Mouse (Mus musculus) Patski (cell line): ENCODE data around the gene Slc35f2. TPM values are rescaled to one million over a fixed set of nuclear protein-coding genes. Genes with fewer than 3 reads are reported as not detected.
A peak's percentile ranks its signal among the peaks of the same experiment; 100 is the strongest.

ENCODE experiments used
- ATAC-seq: fragments of 100-300 bp; one replicate; pipeline ENCODE4 v1.8.0; 2021
- CTCF ChIA-PET: fragments of 350-600 bp; sonication (Branson Sonifier 250); formaldehyde crosslinking; loops from one replicate; lab custom pipeline; 2022; ENCODE audit warnings: inconsistent platforms; lab: Charles Lee
- POLR2A ChIA-PET: fragments of 350-600 bp; sonication (Branson Sonifier 250); formaldehyde crosslinking; loops from one replicate; lab custom pipeline; 2022; ENCODE audit warnings: antibody characterized with exemption, inconsistent platforms; lab: Charles Lee
- DNase-seq: peaks from one replicate; pipeline ENCODE4 v3.0.0-alpha.2; 2011; ENCODE audit warnings: low read depth, low spot score
- H3K27me3 ChIP-seq: fragments of 371-371 bp; one replicate; pipeline ENCODE4 v1.5.1; 2021
- CTCF ChIP-seq: fragments of 100-300 bp; IDR thresholded peaks from one replicate; pipeline ENCODE4 v1.5.1; 2021
- in situ Hi-C: fragments of 300-500 bp; cut with MboI; formaldehyde crosslinking; loops from 3 replicates; pipeline ENCODE4 v1.11.1; 2018; ENCODE audit warnings: low pct_unique_long_range_greater_than_20kb, mixed read lengths
- polyA plus RNA-seq: library from polyadenylated mRNA; unstranded; gene quantifications from one replicate; pipeline ENCODE4 v1.2.3, GENCODE M21; 2021

Gene Slc35f2
- polyA plus RNA-seq, 1 experiment from 2014 or later, result 4.5 TPM

DNA sequence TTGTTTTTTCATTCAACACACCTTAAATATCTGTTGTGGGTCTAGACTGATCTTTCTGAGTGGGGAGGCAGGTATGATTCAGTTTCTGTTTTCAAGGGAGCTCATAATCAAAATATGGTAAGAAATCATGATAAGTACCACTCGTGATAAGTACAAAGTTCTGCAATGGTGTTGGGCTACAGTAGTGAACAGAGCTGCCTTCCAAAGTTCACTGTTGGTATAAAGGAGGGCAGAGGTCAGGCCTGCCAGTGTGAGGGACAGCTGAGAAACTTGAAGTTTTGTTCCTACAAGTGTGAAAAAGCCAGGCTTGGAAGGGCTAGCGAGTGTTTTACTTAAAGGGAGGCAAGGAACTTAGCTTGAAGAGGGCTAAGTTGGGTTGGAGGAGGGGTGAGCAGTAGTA is 4.2 kb downstream of the Slc35f2 start:
- DNase-seq (no peak), ATAC-seq (no peak)
- in situ Hi-C loops, result no loop called here
- H3K27me3 ChIP-seq, result peaks cover 3% of the 10 kb centered on the region
- TF ChIP-seq CTCF, result no peak
- ChIA-PET POLR2A (no interaction called here), CTCF (interaction anchor here (1.3 kb wide), 1 partner anchor 34 kb away, joined by 3 read pairs; no protein-coding TSS in a partner anchor)

DNA sequence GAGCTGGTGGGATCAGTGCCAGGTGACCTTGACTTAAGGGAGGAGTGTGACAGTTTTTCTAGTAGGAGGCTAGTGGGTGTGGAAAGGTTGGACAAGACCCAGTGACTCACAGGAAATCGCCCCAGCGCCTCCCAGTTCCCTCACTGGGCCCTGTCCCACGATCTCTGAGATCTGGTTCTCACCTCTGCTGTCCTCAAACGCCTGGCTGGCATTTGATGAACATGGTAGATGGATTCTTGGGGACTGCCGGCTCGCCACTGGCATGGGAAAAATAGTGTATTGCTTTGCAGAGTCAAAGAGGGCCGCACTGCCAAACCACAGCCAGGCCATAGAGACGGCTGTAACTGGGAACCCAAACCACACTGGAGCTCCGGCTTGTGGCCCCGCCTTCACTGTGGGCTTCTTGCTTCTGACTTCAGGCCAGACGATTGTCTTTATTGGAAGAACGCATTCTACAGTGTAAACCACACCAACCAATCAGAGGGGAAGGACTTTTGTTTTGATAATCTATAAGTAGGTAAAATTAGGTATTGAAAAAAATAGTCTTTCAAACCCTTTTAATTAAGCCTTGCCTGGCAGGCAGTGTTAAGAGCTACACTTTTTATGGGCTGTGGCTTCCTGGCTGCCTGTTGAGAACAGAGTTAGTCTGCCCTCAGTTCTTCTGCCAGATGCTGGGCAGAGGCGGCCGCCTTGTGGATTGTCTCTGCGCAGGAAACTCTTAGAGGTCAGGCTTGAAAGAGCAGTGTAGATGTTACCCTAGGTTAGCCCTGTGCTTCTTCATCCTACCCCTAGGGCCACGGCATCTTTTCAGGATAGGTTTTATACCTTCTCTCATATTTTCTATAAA is 15.4 kb downstream of the Slc35f2 start:
- TF ChIP-seq CTCF, result no peak
- ATAC-seq (peak; percentile 17), DNase-seq (no peak)
- ChIA-PET CTCF (no interaction called here), POLR2A (no interaction called here)
- in situ Hi-C loops, result no loop called here
- no peaks in the 10 kb centered on the region for H3K27me3 ChIP-seq

DNA sequence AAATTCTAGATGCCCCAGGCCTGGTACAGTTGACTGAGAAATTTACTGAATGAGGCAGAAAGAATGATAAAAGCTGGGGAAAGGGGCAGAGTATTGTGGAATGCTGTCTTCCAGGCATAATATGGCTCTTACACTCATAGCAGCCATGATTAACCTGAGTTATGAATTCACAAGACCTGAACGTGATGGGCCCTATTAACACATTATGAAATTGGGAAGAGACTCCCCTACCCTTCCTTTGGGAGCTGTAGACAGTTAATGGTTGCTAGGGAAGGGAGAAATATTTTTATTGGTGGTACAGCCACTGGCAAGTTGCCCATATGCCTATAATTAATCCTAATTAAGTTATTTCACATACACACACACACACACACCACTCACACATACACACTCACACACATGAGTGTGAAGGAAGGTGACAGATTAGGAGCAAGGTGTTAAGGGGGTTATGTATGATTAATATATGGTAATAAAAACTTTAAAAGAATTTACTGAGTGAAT is 22.5 kb downstream of the Slc35f2 start:
- no peaks in the 10 kb centered on the region for H3K27me3 ChIP-seq
- CTCF ChIA-PET, result no interaction called here
- no peak for TF ChIP-seq CTCF
- in situ Hi-C loops, result no loop called here
- DNase-seq, result no peak
- POLR2A ChIA-PET, result no interaction called here
- no peak for ATAC-seq

DNA sequence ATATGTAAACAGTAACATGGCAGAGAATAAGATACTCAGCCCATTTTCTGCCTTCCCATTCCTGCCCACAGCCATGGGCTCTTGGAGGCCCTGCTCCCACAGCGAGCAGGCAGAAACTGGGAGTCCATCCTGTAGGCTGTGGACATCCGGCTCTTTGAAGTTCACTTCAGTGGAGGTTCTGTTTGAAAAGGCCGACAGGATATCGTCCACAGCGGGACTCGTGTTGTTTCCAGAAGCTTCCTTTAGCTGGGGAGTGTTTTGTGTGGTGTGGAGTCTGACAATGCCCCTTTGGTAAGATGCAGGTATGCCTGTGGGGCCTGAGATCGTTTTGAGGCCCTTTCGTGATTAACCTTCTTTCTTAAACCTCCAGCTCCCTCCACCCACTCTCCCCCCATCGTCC is 23.2 kb downstream of the Slc35f2 start:
- DNase-seq (no peak), ATAC-seq (no peak)
- POLR2A ChIA-PET, result no interaction called here

DNA sequence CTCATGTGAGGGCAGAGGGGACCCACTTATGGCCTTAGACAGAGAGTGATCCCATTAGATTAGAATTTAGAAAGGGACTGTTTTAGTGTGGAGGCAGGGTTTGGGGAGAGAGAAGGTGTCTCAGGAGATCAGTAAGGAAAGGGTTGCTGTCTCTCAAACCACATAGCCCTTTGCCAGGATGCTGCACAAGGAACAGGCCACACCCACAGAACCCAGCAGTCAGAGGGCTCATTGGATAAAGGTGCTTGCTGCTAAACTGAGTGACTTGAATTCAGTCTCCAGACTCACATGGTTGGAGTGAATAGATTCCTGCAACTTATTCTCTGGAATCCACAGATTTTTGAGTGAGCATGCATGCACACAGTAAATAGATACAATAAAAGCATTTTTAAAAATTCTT is 24.0 kb downstream of the Slc35f2 start:
- TF ChIP-seq CTCF, result no peak
- ChIA-PET CTCF (no interaction called here), POLR2A (no interaction called here)
- in situ Hi-C loops, result no loop called here
- no peak for DNase-seq
- no peaks in the 10 kb centered on the region for H3K27me3 ChIP-seq
- no peak for ATAC-seq

More for the DNA sequence above, 23.2 kb downstream of the Slc35f2 start:
- in situ Hi-C loops, result no loop called here
- H3K27me3 ChIP-seq, result no peaks in the 10 kb centered on the region
- CTCF ChIA-PET, result no interaction called here
- no peak for TF ChIP-seq CTCF

DNA sequence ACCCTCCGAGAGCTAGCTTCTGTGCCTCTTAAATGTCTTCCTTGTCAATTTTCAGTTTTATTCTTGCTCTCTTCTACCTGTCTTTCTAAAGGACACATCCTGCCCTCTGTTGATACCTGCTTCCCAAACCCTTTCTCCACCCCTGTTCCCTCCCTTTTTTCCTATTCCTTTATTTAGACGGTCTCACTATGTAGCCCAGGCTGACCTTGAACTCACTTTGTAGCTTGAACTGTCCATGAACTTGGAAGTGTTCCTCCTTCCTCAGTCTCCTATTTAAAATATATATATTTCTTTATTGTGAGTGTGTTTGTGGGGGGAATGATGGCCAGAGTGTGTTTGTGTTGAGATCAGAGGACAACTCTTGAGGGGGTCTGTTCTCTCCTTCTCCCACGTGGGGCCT is 25.0 kb downstream of the Slc35f2 start:
- no peak for TF ChIP-seq CTCF
- ATAC-seq (no peak), DNase-seq (no peak)
- H3K27me3 ChIP-seq, result no peaks in the 10 kb centered on the region
- ChIA-PET POLR2A (no interaction called here), CTCF (no interaction called here)
- in situ Hi-C loops, result no loop called here

DNA sequence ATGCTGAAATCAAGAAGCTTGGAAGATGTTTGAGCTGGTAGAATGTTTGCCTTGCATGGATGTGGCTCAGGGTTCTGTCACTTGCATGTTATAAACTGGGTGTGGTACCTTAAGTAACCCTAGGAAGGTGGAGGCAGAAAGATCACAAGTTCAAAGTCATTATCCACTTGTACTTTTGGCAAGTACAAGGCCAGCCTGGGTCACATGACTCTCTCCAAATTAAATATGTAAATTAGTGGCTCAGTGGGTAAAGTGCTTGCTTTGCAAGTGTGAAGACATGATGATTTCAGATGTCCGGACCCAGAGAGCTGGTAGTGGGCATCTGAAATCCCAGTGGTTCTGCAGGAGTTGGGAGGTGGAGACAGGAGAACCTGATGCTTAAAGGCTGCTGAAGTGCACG is 25.8 kb downstream of the Slc35f2 start:
- H3K27me3 ChIP-seq, result no peaks in the 10 kb centered on the region
- no peak for DNase-seq
- CTCF ChIA-PET, result interaction anchor here (0.6 kb wide), 1 partner anchor 32 kb away, joined by 3 read pairs; no protein-coding TSS in a partner anchor
- in situ Hi-C loops, result no loop called here
- no peak for TF ChIP-seq CTCF
- ATAC-seq, result no peak
- POLR2A ChIA-PET, result no interaction called here

DNA sequence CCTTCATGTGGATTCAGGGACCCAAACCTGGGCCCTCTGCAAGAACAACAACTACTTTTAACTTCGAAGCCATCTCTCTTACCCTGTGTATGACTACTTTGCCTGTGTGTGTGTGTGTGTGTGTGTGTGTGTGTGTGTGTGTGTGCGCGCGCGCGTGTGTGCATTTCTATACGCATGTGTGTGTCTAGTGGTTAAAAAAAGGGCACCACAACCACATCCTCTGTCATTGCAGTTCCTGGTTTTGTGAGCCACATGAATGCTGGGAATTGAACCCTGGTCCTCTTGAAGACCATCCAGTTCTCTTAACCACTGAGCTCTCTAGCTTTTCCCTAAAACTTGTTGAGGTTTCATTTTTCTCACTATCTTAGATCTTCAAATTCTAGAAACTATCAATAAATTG is 31.6 kb downstream of the Slc35f2 start:
- ChIA-PET CTCF (no interaction called here), POLR2A (no interaction called here)
- in situ Hi-C loops, result no loop called here
- no peak for TF ChIP-seq CTCF
- DNase-seq (no peak), ATAC-seq (no peak)
- no peaks in the 10 kb centered on the region for H3K27me3 ChIP-seq

DNA sequence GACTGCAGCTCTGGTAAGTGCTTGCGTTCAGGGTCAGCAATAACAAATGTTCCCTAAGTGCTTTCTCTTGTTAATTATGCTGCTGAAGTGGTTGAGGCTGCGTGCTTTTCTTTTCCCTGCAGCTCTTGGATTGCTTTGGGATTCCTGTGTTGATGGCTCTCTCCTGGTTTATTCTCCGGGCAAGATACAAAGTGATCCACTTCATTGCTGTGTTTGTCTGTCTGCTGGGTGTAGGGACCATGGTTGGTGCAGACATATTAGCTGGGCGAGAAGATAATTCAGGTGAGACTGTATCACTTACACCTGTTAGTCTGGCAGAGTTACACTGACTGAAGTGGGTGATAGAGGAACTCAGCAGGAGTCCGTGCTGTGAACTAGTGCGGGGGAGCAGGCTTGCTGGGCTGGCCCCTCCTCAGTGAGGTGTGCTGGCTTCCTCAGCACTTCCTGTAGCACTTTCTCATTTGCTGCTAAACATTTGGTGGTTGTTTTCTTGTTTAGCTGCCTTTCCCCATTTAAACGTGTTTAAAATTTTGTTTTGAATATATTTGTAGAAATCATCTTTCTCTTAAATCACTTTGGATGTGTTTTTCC is 35.3 kb downstream of the Slc35f2 start:
- POLR2A ChIA-PET, result no interaction called here

DNA sequence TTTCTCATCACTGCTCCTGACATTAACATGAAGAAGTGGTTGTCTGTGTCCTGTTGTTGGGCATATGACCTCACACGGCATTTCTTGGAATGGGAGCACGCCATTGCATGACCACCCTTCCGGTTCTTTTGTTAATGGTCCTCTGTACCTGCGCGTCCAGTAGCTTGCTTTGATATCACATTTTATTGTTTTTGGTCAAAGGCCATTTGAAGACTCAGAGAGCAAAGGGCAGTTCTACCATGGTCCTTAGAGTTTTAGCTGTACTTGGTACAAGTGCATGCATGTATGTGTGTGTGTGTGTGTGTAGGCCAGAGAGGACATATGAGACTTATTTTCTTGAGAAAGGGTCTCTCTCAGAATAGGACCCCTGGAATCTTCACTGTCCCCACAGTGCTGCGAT is 42.1 kb downstream of the Slc35f2 start:
- POLR2A ChIA-PET, result no interaction called here
- H3K27me3 ChIP-seq, result no peaks in the 10 kb centered on the region
- no peak for DNase-seq
- ATAC-seq, result no peak
- in situ Hi-C loops, result no loop called here
- CTCF ChIA-PET, result no interaction called here
- no peak for TF ChIP-seq CTCF

More for the DNA sequence above, 35.3 kb downstream of the Slc35f2 start:
- ATAC-seq, result no peak
- no peak for TF ChIP-seq CTCF
- DNase-seq, result no peak
- in situ Hi-C loops, result loop anchor here (5.0 kb wide), 2 partner anchors 44 to 114 kb away; no protein-coding TSS in a partner anchor
- CTCF ChIA-PET, result no interaction called here
- H3K27me3 ChIP-seq, result no peaks in the 10 kb centered on the region

DNA sequence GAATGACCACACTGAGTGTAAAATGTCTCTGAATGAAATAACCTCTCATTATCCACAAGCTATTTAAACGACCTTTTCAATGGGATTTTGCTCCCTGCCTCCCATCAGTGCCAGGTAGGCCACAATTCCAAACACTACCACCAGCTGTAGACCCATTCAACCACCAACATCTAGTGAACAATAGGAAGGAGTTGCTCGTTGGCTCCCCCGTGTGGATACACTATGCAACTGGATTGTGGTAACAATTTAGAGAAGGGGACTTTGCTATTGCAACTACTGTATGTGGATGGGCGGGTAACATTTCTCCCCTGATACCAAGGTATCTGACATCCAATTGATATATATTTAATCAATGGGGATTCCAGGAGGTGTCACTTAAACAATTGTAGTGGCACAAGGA is 47.4 kb downstream of the Slc35f2 start:
- in situ Hi-C loops, result no loop called here
- peaks cover 6% of the 10 kb centered on the region for H3K27me3 ChIP-seq
- DNase-seq (no peak), ATAC-seq (peak; percentile 44)
- TF ChIP-seq CTCF, result peak; percentile 88
- POLR2A ChIA-PET, result no interaction called here
- CTCF ChIA-PET, result interaction anchor here (0.8 to 1.8 kb wide), 7 partner anchors 9 to 67 kb away, joined by 3 to 7 read pairs (median 3); no protein-coding TSS in a partner anchor
